Mouse (Mus musculus): Measurements from ENCODE around the gene Cenps. TPM values are rescaled to one million over a fixed set of nuclear protein-coding genes. Genes with fewer than 3 reads are reported as not detected.

Gene Cenps
- polyA plus RNA-seq, 1 experiment from 2014 or later: 18.9 TPM

DNA sequence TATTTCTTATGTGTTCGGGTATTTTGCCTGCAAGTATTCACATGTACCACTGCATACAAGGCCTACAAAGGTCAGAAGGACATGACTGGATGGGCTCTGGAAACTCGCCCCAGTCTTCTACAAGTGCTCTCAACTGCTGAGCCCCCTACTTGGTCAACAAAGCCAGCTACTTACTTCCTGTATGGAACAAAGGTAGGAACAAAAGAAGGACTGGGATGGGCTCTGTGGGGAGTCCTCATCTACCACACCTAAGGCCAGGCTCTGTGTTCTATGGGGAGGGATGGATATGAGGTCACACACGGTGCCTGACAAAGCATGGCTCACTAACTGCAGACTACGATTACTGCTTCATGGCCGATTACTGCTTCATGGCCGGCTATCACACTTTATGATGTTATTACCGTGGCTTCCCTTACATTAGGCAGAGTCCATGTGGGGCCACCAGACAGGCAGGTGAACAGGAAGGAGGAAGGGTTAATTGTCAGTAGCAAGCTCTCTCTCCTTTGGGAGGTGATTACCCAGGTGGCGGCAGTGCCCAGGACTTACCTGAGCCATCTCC lies 20.1 kb upstream of the Cenps start:
- Histone ChIP-seq H3K4me1 (ENCODE audit: control insufficient read depth in 2 of 2, insufficient read depth in 2 of 2, low read length in 2 of 2) (no peaks in the 10 kb centered on the region), H3K9me3 (ENCODE audit: control insufficient read depth, low read length) (no peaks in the 10 kb centered on the region; the same call in 1 of the 2 replicates), H3K4me3 (ENCODE audit: control insufficient read depth in 1 of 2, insufficient read depth in 1 of 2, low read depth in 1 of 2, low read length in 2 of 2) (no peak overlapping the region), H3K36me3 (ENCODE audit: control insufficient read depth, insufficient read depth, low read length) (peaks cover 100% of the 10 kb centered on the region), H3K27ac (replicated peaks in 1 of 2; ENCODE audit: control insufficient read depth in 1 of 2, insufficient read depth in 1 of 2, low read depth in 2 of 2, low read length in 2 of 2) (no peak overlapping the region), H3K4me2 (ENCODE audit: low read length) (no peak overlapping the region), H3K27me3 (ENCODE audit: control insufficient read depth, insufficient read depth, low read length) (no peaks in the 10 kb centered on the region), H3K9ac (ENCODE audit: low read length) (no peak overlapping the region)
- WGBS: 91% methylated on average over 8 of the region's 8 CpGs
- ATAC-seq (ENCODE audit: insufficient number of reproducible peaks, insufficient read depth, low FRiP score, low read depth): no peak

DNA sequence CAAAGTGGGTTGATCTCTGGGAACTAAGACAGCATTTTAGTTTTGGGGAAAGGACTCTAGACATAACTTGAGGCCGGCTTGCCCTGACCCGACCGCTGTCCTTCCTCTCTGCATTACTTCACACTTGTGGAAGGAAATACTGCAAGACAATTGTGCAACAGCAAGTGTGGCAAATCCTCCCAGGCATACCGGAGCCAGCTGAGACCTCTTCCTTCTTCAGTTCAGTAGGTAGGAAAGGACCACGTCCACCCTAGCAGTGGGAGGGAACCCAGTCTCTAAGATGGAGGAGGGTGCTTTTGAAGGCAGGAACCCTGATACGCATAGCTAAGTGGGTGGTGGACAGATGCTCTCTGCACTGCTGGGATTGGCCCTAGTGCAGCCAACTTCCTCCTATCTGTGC lies 18.3 kb upstream of the Cenps start:
- ATAC-seq (ENCODE audit: insufficient number of reproducible peaks, insufficient read depth, low FRiP score, low read depth): no peak
- peaks cover 100% of the 10 kb centered on the region for H3K36me3 ChIP-seq (ENCODE audit: control insufficient read depth, insufficient read depth, low read length)
- no peak overlapping the region for H3K9ac ChIP-seq (ENCODE audit: low read length)
- no peaks in the 10 kb centered on the region for H3K27me3 ChIP-seq (ENCODE audit: control insufficient read depth, insufficient read depth, low read length)
- WGBS: 95% methylated on average over 6 of the region's 6 CpGs
- no peak overlapping the region for H3K4me2 ChIP-seq (ENCODE audit: low read length)
- H3K4me3 ChIP-seq (ENCODE audit: control insufficient read depth in 1 of 2, insufficient read depth in 1 of 2, low read depth in 1 of 2, low read length in 2 of 2): no peak overlapping the region
- no peak overlapping the region for H3K27ac ChIP-seq (replicated peaks in 1 of 2; ENCODE audit: control insufficient read depth in 1 of 2, insufficient read depth in 1 of 2, low read depth in 2 of 2, low read length in 2 of 2)
- no peaks in the 10 kb centered on the region; the same call in 1 of the 2 replicates for H3K9me3 ChIP-seq (ENCODE audit: control insufficient read depth, low read length)
- H3K4me1 ChIP-seq (ENCODE audit: control insufficient read depth in 2 of 2, insufficient read depth in 2 of 2, low read length in 2 of 2): no peaks in the 10 kb centered on the region

DNA sequence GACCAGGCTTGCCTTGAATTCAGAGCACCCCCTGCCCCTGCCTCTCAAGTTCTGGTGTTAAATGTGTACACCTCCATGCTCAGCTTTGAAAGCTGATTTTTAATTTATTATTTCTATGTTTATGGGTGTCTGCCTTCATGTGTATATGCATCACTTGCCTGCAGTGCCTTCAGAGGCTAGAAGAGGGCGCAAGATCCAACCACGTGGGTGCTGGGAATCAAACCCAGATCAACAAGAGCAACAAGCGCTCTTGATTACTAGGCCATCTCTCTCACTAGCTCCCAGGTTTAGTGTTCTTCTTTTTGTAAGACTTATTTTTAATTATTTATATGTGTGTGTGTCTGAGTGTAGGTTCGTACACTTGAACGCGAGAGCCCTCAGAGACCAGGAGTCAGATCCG lies 17.4 kb upstream of the Cenps start:
- 96% methylated on average over 7 of the region's 7 CpGs for WGBS
- H3K9ac ChIP-seq (ENCODE audit: low read length): no peak overlapping the region
- no peaks in the 10 kb centered on the region for H3K27me3 ChIP-seq (ENCODE audit: control insufficient read depth, insufficient read depth, low read length)
- no peak for ATAC-seq (ENCODE audit: insufficient number of reproducible peaks, insufficient read depth, low FRiP score, low read depth)
- H3K4me2 ChIP-seq (ENCODE audit: low read length): no peak overlapping the region
- H3K4me3 ChIP-seq (ENCODE audit: control insufficient read depth in 1 of 2, insufficient read depth in 1 of 2, low read depth in 1 of 2, low read length in 2 of 2): no peak overlapping the region
- no peaks in the 10 kb centered on the region for H3K4me1 ChIP-seq (ENCODE audit: control insufficient read depth in 2 of 2, insufficient read depth in 2 of 2, low read length in 2 of 2)
- H3K36me3 ChIP-seq (ENCODE audit: control insufficient read depth, insufficient read depth, low read length): peaks cover 100% of the 10 kb centered on the region
- no peak overlapping the region for H3K27ac ChIP-seq (replicated peaks in 1 of 2; ENCODE audit: control insufficient read depth in 1 of 2, insufficient read depth in 1 of 2, low read depth in 2 of 2, low read length in 2 of 2)
- H3K9me3 ChIP-seq (ENCODE audit: control insufficient read depth, low read length): no peaks in the 10 kb centered on the region; the same call in 1 of the 2 replicates

DNA sequence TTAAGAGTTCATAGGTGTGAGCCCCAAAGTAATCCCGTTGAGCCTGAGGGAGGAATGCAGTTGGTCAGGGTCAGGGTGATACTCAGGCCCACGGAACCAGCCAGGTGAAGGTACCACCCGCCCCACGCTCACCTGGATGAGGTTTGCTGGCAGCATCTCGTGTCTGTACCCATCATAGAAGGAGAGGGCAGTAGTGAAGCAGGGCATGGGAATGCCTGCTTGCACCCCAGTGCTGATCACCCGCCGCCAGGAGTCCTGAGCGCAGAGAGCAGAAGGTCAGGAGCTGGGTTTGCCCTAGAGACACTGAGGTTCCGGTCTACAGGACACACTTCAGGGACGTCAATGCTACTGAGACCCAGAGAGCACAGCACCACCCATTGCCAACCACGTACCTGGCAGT lies 13.3 kb upstream of the Cenps start:
- Histone ChIP-seq H3K9ac (ENCODE audit: low read length) (no peak overlapping the region), H3K4me3 (ENCODE audit: control insufficient read depth in 1 of 2, insufficient read depth in 1 of 2, low read depth in 1 of 2, low read length in 2 of 2) (no peak overlapping the region), H3K9me3 (ENCODE audit: control insufficient read depth, low read length) (no peaks in the 10 kb centered on the region; the same call in 1 of the 2 replicates), H3K4me2 (ENCODE audit: low read length) (no peak overlapping the region), H3K27me3 (ENCODE audit: control insufficient read depth, insufficient read depth, low read length) (no peaks in the 10 kb centered on the region), H3K27ac (replicated peaks in 1 of 2; ENCODE audit: control insufficient read depth in 1 of 2, insufficient read depth in 1 of 2, low read depth in 2 of 2, low read length in 2 of 2) (no peak overlapping the region), H3K4me1 (ENCODE audit: control insufficient read depth in 2 of 2, insufficient read depth in 2 of 2, low read length in 2 of 2) (no peaks in the 10 kb centered on the region), H3K36me3 (ENCODE audit: control insufficient read depth, insufficient read depth, low read length) (peaks cover 68% of the 10 kb centered on the region)
- 91% methylated on average over 11 of the region's 11 CpGs for WGBS
- ATAC-seq (ENCODE audit: insufficient number of reproducible peaks, insufficient read depth, low FRiP score, low read depth): no peak

DNA sequence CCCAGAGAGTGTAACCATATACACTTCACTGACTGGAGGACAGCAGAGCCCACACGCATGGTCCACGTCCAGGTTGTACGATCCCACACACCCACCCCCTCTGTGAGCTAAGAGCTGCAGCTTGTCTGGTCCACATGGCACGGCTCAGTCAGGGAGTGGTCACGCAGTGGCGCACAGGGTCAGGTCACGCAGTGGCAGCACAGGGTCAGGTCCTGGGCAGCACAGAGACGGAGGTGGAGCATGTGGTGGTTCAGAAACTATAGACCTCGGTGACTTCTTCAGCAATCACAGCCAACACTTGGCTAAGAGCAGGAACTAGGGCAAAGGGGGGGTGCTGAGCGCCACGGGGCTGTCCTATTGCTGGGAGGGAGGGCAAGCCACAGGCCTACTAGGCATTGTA lies 12.8 kb upstream of the Cenps start:
- no peak overlapping the region for H3K4me3 ChIP-seq (ENCODE audit: control insufficient read depth in 1 of 2, insufficient read depth in 1 of 2, low read depth in 1 of 2, low read length in 2 of 2)
- no peaks in the 10 kb centered on the region for H3K4me1 ChIP-seq (ENCODE audit: control insufficient read depth in 2 of 2, insufficient read depth in 2 of 2, low read length in 2 of 2)
- H3K9ac ChIP-seq (ENCODE audit: low read length): no peak overlapping the region
- 82% methylated on average over 11 of the region's 11 CpGs for WGBS
- ATAC-seq (ENCODE audit: insufficient number of reproducible peaks, insufficient read depth, low FRiP score, low read depth): no peak
- peaks cover 63% of the 10 kb centered on the region for H3K36me3 ChIP-seq (ENCODE audit: control insufficient read depth, insufficient read depth, low read length)
- no peaks in the 10 kb centered on the region; the same call in 1 of the 2 replicates for H3K9me3 ChIP-seq (ENCODE audit: control insufficient read depth, low read length)
- H3K4me2 ChIP-seq (ENCODE audit: low read length): no peak overlapping the region
- H3K27ac ChIP-seq (replicated peaks in 1 of 2; ENCODE audit: control insufficient read depth in 1 of 2, insufficient read depth in 1 of 2, low read depth in 2 of 2, low read length in 2 of 2): no peak overlapping the region
- no peaks in the 10 kb centered on the region for H3K27me3 ChIP-seq (ENCODE audit: control insufficient read depth, insufficient read depth, low read length)

DNA sequence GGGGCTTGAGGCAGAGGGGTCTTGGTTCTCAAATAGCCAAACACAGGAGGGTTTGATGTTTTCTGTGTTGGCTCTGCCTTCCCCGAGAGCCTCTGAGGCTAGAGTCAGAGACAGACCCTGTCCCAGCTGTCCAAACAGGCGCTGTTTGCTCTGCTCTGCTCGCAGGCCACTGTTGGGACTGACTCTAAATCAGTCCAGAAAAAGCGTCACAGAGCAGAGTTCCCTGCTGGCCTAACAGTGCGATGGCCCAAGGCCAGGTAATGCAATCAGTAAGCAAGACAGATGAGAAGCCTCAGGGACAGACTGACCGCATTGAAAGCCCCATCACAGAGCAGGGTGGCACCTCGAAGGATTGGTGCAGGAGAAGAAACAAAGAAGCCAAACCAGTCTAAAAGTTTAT lies 12.2 kb upstream of the Cenps start:
- H3K27ac ChIP-seq (replicated peaks in 1 of 2; ENCODE audit: control insufficient read depth in 1 of 2, insufficient read depth in 1 of 2, low read depth in 2 of 2, low read length in 2 of 2): no peak overlapping the region
- H3K27me3 ChIP-seq (ENCODE audit: control insufficient read depth, insufficient read depth, low read length): no peaks in the 10 kb centered on the region
- H3K9me3 ChIP-seq (ENCODE audit: control insufficient read depth, low read length): no peaks in the 10 kb centered on the region
- no peak overlapping the region for H3K9ac ChIP-seq (ENCODE audit: low read length)
- peaks cover 0 to 1% of the 10 kb centered on the region in 2 experiments; a peak in 1 of 4 replicates for H3K4me1 ChIP-seq (ENCODE audit: control insufficient read depth in 2 of 2, insufficient read depth in 2 of 2, low read length in 2 of 2)
- WGBS: 71% methylated on average over 7 of the region's 7 CpGs
- no peak for ATAC-seq (ENCODE audit: insufficient number of reproducible peaks, insufficient read depth, low FRiP score, low read depth)
- peaks cover 57% of the 10 kb centered on the region for H3K36me3 ChIP-seq (ENCODE audit: control insufficient read depth, insufficient read depth, low read length)
- no peak overlapping the region for H3K4me3 ChIP-seq (ENCODE audit: control insufficient read depth in 1 of 2, insufficient read depth in 1 of 2, low read depth in 1 of 2, low read length in 2 of 2)
- no peak overlapping the region for H3K4me2 ChIP-seq (ENCODE audit: low read length)

DNA sequence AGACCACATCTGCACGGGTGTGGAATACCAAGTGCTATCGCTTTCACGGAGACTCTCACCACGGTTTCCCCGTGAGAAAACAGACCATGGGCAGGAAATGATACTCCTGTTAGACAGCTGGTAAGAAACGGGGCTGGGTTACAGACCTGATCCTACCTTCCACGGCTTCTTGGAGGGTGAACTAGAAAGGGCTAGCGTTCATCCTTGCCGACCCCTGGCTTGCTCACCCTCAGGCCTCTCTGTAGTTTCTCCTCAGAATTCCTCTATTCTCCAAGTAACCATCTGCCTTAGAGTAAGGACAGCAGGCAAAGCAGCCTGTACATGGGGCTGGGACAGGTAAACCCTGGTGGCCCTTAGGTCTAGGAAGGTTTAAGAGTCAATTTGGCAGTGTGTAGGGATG lies 11.8 kb upstream of the Cenps start:
- Histone ChIP-seq H3K27ac (replicated peaks in 1 of 2; ENCODE audit: control insufficient read depth in 1 of 2, insufficient read depth in 1 of 2, low read depth in 2 of 2, low read length in 2 of 2) (no peak overlapping the region), H3K4me2 (ENCODE audit: low read length) (no peak overlapping the region), H3K9ac (ENCODE audit: low read length) (no peak overlapping the region), H3K27me3 (ENCODE audit: control insufficient read depth, insufficient read depth, low read length) (no peaks in the 10 kb centered on the region), H3K4me1 (ENCODE audit: control insufficient read depth in 2 of 2, insufficient read depth in 2 of 2, low read length in 2 of 2) (peaks cover 0 to 3% of the 10 kb centered on the region in 2 experiments; a peak in 1 of 4 replicates), H3K36me3 (ENCODE audit: control insufficient read depth, insufficient read depth, low read length) (peaks cover 53% of the 10 kb centered on the region), H3K4me3 (ENCODE audit: control insufficient read depth in 1 of 2, insufficient read depth in 1 of 2, low read depth in 1 of 2, low read length in 2 of 2) (no peak overlapping the region), H3K9me3 (ENCODE audit: control insufficient read depth, low read length) (no peaks in the 10 kb centered on the region)
- no peak for ATAC-seq (ENCODE audit: insufficient number of reproducible peaks, insufficient read depth, low FRiP score, low read depth)
- WGBS: 82% methylated on average over 9 of the region's 9 CpGs

DNA sequence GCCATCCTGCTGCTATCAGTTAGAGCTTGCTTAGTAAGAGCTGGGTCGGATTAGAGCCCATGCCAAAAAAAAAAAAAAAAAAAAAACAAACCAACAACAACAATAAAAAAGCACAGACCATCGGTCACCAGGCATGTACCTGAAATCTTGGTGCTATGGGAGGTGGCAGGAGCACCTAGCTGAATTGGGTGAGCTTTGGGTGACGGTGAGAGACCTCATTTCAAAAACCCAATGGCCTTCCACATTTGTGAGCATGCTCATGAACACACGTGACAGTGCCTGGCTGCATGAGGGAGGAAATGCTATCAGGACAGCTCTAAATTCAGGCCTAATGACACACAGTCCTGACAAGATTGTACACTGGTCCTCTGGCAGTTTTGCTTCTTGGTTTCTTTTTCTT lies 10.7 kb upstream of the Cenps start:
- no peak for ATAC-seq (ENCODE audit: insufficient number of reproducible peaks, insufficient read depth, low FRiP score, low read depth)
- Histone ChIP-seq H3K4me1 (ENCODE audit: control insufficient read depth in 2 of 2, insufficient read depth in 2 of 2, low read length in 2 of 2) (peaks cover 0 to 3% of the 10 kb centered on the region in 2 experiments; a peak in 1 of 4 replicates), H3K27me3 (ENCODE audit: control insufficient read depth, insufficient read depth, low read length) (no peaks in the 10 kb centered on the region), H3K36me3 (ENCODE audit: control insufficient read depth, insufficient read depth, low read length) (peaks cover 42% of the 10 kb centered on the region), H3K9ac (ENCODE audit: low read length) (no peak overlapping the region), H3K4me3 (ENCODE audit: control insufficient read depth in 1 of 2, insufficient read depth in 1 of 2, low read depth in 1 of 2, low read length in 2 of 2) (no peak overlapping the region), H3K27ac (replicated peaks in 1 of 2; ENCODE audit: control insufficient read depth in 1 of 2, insufficient read depth in 1 of 2, low read depth in 2 of 2, low read length in 2 of 2) (no peak overlapping the region), H3K9me3 (ENCODE audit: control insufficient read depth, low read length) (no peaks in the 10 kb centered on the region), H3K4me2 (ENCODE audit: low read length) (no peak overlapping the region)
- WGBS: 65% methylated on average over 4 of the region's 4 CpGs
